22 mouse cellular contexts compared by ENCODE assay signal in the genomic region with DNA sequence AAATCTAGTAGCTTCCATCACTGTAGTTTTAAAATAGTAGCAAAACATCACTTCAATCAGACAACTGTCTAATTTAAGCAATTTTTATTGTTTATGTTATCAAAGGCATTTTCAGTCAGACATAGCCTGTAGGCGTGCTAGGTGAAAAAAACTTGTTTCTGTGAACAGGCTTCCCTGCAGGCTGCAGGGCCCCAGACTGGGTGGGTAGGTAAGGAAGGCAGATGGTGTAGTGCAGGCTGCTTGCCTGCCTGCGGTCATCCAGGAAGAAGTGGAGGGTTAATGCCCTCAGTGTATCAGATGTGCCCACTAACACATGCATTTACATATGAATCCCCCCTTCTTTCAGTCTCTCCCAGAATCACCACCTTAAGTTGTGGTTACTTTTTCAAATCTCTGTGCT.
DNase-seq lines count a peak whose midpoint lies in the region; ATAC-seq lines count a peak whose summit lies in the region.
"Had no signal": no experiment of that assay in that cellular context is flagged by ENCODE, and none has a peak within 500 bp of the region (broad histone marks: within the 10 kb centered on the region; RNA-seq: fewer than 3 reads in every experiment).

No protein-coding gene starts in this region.

- DNase-seq in cerebellum, adult 8-10 months: peak; percentile 23
- no peak for DNase-seq in cerebellum, adult 9-10 months
- peak; percentile 53 for DNase-seq in right cerebral cortex, adult 18-20 months
- no peak for DNase-seq in right cerebral cortex, adult 2 months (ENCODE audit: low spot score in 2 of 2)
- peak; percentile 58 for DNase-seq in telencephalon, adult 2 months (ENCODE audit: low read depth, low spot score)
- DNase-seq in embryo, embryonic 10 days (ENCODE audit: low spot score): no peak
- DNase-seq: adrenal gland, postnatal 25 days; B cell, adult 2 months; heart, postnatal 36 days; lung, embryonic 14.5 days; lung, postnatal 4 days had no signal

- no peaks in the 10 kb centered on the region for H3K9me3 ChIP-seq in hindbrain, embryonic 12.5 days (replicated peaks)
- no peaks in the 10 kb centered on the region for H3K9me3 ChIP-seq in hindbrain, embryonic 16.5 days (ENCODE audit: control insufficient read depth, low read length)
- H3K9me3 ChIP-seq: heart, embryonic 12.5 days; liver, embryonic 12.5 days; midbrain, embryonic 10.5 days; stomach, embryonic 15.5 days had no signal

- H3K4me2 ChIP-seq in hindbrain, embryonic 12.5 days (replicated peaks): no peak overlapping the region
- H3K4me2 ChIP-seq in hindbrain, embryonic 16.5 days (ENCODE audit: low read length): no peak overlapping the region
- H3K4me2 ChIP-seq: heart, embryonic 12.5 days; liver, embryonic 12.5 days; lung, embryonic 14.5 days; stomach, embryonic 15.5 days had no signal

- no peak overlapping the region for H3K4me3 ChIP-seq in hindbrain, embryonic 12.5 days
- H3K4me3 ChIP-seq in hindbrain, embryonic 16.5 days (ENCODE audit: low read length): no peak overlapping the region
- H3K4me3 ChIP-seq: heart, embryonic 12.5 days; liver, embryonic 12.5 days; midbrain, embryonic 10.5 days; myocyte; stomach, embryonic 15.5 days had no signal

- H3K27me3 ChIP-seq in hindbrain, embryonic 12.5 days: no peaks in the 10 kb centered on the region
- H3K27me3 ChIP-seq in hindbrain, embryonic 16.5 days (replicated peaks; ENCODE audit: control insufficient read depth, insufficient read depth, low read length): no peaks in the 10 kb centered on the region
- H3K27me3 ChIP-seq: heart, embryonic 12.5 days; liver, embryonic 12.5 days; Patski; stomach, embryonic 15.5 days had no signal

- H3K4me1 ChIP-seq in hindbrain, embryonic 12.5 days: no peaks in the 10 kb centered on the region; the same call in 1 of the 2 replicates
- H3K4me1 ChIP-seq in hindbrain, embryonic 16.5 days (ENCODE audit: control insufficient read depth, insufficient read depth, low read depth, low read length): no peaks in the 10 kb centered on the region

- 44% methylated on average over 2 of the region's 2 CpGs for WGBS in hindbrain, embryonic 12.5 days
- WGBS in hindbrain, embryonic 16.5 days: 43% methylated on average over 2 of the region's 2 CpGs

- 0 out of 2 replicates have a peak, but pooled peaks have one; percentile 44 for ATAC-seq in hindbrain, embryonic 12.5 days (ENCODE audit: low FRiP score)
- ATAC-seq in hindbrain, embryonic 16.5 days: no peak
- ATAC-seq: activated CD4-positive, CD25-positive, alpha-beta regulatory T cell, adult 4 months; inflammation-experienced regulatory T-cells, adult 6 months; liver, embryonic 12.5 days; Patski had no signal

- H3K36me3 ChIP-seq in hindbrain, embryonic 12.5 days: no peaks in the 10 kb centered on the region
- 0 out of 2 replicates have a peak, but pooled peaks cover 4% of the 10 kb centered on the region for H3K36me3 ChIP-seq in hindbrain, embryonic 16.5 days (ENCODE audit: control insufficient read depth, insufficient read depth, low read length)
- H3K36me3 ChIP-seq: liver, embryonic 12.5 days; midbrain, embryonic 10.5 days; stomach, embryonic 15.5 days had no signal

- H3K9ac ChIP-seq in hindbrain, embryonic 12.5 days: no peak overlapping the region
- H3K9ac ChIP-seq in hindbrain, embryonic 16.5 days (ENCODE audit: low read depth, low read length): no peak overlapping the region
- H3K9ac ChIP-seq: heart, embryonic 12.5 days; liver, embryonic 12.5 days; lung, embryonic 14.5 days; stomach, embryonic 15.5 days had no signal

- no peak overlapping the region for H3K27ac ChIP-seq in hindbrain, embryonic 12.5 days
- H3K27ac ChIP-seq in hindbrain, embryonic 16.5 days (ENCODE audit: low read depth, low read length): no peak overlapping the region
- H3K27ac ChIP-seq: kidney, postnatal 0 days; liver, embryonic 12.5 days; stomach, embryonic 15.5 days had no signal

Comparison
In these comparisons a context has a peak if more than half of its experiments do, and no peak if none do; other contexts are left out.
1. DNase-seq: peak in cerebellum, adult 8-10 months (single experiment), right cerebral cortex, adult 18-20 months (single experiment) and telencephalon, adult 2 months (single experiment); none in cerebellum, adult 9-10 months (single experiment), right cerebral cortex, adult 2 months (0 of 2) and embryo, embryonic 10 days (single experiment).